Mouse (Mus musculus) cerebellum, postnatal 25 days (tissue): ENCODE measurements around the gene Catsper4.

ENCODE experiments used
- DNase-seq, 2 experiments: peaks; one replicate each; pipeline ENCODE4 v3.0.0; 2021; ENCODE audit warnings: mixed read lengths in 2 of 2

Catsper4 gene

DNA sequence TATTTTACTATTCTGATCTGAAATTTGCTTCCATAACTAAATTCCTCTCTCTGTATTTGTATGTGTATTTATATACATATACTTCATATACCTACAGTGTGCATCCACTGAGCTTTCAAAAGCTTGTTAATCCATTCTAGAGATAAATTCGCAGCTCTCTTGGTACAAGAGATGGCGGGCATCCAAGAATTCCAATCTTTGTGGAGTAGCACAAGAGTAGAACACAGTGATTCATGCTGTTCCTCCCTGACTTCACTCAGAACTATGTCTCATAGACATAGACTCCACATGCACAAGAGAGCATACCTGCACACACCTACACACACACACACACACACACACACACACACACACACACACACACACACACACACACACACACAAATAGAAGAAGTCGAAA is 54.8 kb downstream of the Catsper4 start:
- no peak for DNase-seq

GRCm38 (mm10) chr4:134166906-134167305 is 60.3 kb downstream of the Catsper4 start:
- no peak for DNase-seq

DNA sequence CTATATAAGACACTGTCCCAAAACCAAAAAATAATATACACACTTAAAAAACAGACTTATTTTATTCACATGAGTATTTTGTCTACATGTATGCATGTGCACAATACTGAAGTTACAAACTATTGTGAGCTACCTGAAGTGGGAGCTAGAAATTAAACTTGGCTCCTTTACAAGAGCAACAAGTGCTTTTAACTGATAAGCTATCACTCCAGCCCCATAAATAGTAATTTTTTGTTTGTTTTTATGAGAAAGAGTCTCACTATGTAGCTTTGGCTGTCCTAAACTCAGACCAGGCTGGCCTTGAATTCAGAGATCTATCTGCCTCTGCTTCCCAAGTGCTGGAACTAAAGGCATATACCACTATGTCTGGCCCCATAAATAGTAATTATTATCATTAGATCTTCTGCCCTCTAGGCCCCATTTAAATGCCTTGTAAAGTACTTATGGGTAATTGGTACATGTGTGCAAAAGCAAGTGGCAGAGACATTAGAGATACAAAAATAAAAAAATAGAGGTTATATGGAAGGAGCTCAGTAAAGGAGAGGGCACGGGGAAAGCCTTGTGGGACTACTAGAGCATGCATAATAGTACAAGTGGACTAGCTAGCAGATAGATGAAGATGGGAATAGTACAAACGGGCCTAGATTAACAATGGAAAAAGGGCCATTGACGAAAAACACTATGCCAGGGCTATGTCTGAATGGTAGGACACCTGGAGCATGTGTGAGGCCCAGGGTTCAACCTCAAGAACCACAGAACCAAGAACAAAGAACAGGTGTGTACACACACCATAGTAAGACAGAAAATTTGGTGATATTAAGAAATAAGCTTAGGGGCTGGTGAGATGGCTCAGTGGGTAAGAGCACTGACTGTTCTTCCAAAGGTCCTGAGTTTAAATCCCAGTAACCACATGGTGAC is 61.4 kb downstream of the Catsper4 start:
- no peak for DNase-seq

DNA sequence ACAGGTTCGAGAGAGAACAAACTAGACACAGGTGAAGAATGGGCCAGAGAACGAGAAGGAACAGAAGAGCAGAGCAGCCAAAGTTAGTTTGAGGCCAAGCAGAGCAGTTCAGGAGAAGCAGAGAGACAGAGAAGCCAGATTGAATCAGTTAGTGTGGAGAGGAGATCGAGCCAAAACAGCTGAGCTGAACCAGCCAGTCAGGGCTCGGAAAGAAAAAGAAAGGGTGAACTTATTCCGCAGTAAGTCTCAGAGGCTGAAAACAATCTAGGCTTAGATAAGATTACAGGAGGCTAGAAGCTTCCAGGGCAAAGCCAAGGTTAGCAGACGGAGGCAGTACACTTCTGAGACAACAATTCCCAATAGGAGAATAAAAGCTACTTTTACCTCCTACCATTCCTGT is 62.2 kb downstream of the Catsper4 start:
- DNase-seq = no peak

- no peak for DNase-seq
Observed at GRCm38 (mm10) chr4:134164591-134164990, 62.6 kb downstream of the Catsper4 start.
